Mouse (Mus musculus) liver, postnatal 0 days (tissue): ENCODE measurements around the gene Fzr1. TPM values are rescaled to one million over a fixed set of nuclear protein-coding genes. Genes with fewer than 3 reads are reported as not detected.

Experiments
- ATAC-seq: fragments of 200-750 bp; cut with Nextera tagmentation; 2 replicates; pipeline ENCODE4 v1.8.0; 2017; ENCODE audit warnings: mild to moderate bottlenecking, moderate library complexity
- DNase-seq: peaks from one replicate; pipeline ENCODE4 v3.0.0-alpha.2; 2016
- H3K27ac ChIP-seq: fragments of 300-500 bp; sonication (generic); 2 replicates; pipeline ENCODE4 v1.5.1; 2014; ENCODE audit warnings: antibody characterized with exemption, moderate library complexity, mild to moderate bottlenecking, low read depth
- H3K27me3 ChIP-seq: fragments of 300-500 bp; sonication (generic); 2 replicates; pipeline ENCODE4 v1.6.1; 2014; ENCODE audit warnings: low read length, control low read depth, mixed read lengths; ENCODE audit not compliant: insufficient read depth
- H3K36me3 ChIP-seq: fragments of 300-500 bp; sonication (generic); replicated peaks from 2 replicates; pipeline ENCODE4 v1.6.1; 2014; ENCODE audit warnings: mild to moderate bottlenecking, control low read depth, low read length, moderate library complexity, mixed read lengths; ENCODE audit not compliant: insufficient read depth
- H3K4me1 ChIP-seq: fragments of 300-500 bp; sonication (generic); 2 replicates; pipeline ENCODE4 v1.6.1; 2014; ENCODE audit warnings: antibody characterized with exemption, mild to moderate bottlenecking, control low read depth; ENCODE audit not compliant: insufficient read depth
- H3K4me2 ChIP-seq: fragments of 300-500 bp; sonication (generic); 2 replicates; pipeline ENCODE4 v1.6.1; 2014; ENCODE audit warnings: low read depth, mild to moderate bottlenecking, low read length, moderate library complexity, mixed read lengths
- H3K4me3 ChIP-seq: fragments of 300-500 bp; sonication (generic); 2 replicates; pipeline ENCODE4 v1.5.1; 2014; ENCODE audit warnings: low read depth, low read length
- H3K9ac ChIP-seq: fragments of 300-500 bp; sonication (generic); replicated peaks from 2 replicates; pipeline ENCODE4 v1.6.1; 2014; ENCODE audit warnings: mild to moderate bottlenecking, moderate library complexity
- H3K9me3 ChIP-seq: fragments of 300-500 bp; sonication (generic); 2 replicates; pipeline ENCODE4 v1.6.1; 2016; ENCODE audit warnings: mild to moderate bottlenecking, control low read depth, low read length, mixed read lengths
- CTCF ChIP-seq: sonication (generic); IDR thresholded peaks from 2 replicates; pipeline ENCODE4 v1.5.1; 2016; ENCODE audit warnings: antibody characterized with exemption, low read depth
- EP300 ChIP-seq: IDR thresholded peaks from 2 replicates; pipeline ENCODE4 v1.6.1; 2016; ENCODE audit warnings: antibody characterized with exemption, low read depth, mild to moderate bottlenecking
- WGBS: fragments of 180-500 bp; shearing (Covaris S2); extraction: QIAGEN DNeasy Blood & Tissue Kit; methylation state at CpG from one replicate; pipeline ENCODE4 v1.1.7; 2014; ENCODE audit not compliant: insufficient replicate concordance; 5-methylcytosine and 5-hydroxymethylcytosine counted together
- polyA plus RNA-seq: library from polyadenylated mRNA; unstranded; fragments of >200 nt; fragmentation: Nextera tagmentation; extraction: Ambion mirVana; gene quantifications from 2 replicates; pipeline ENCODE4 v1.2.1, GENCODE M21; 2015

Gene Fzr1
- polyA plus RNA-seq, 1 experiment from 2014 or later = 69.7 TPM

- TF ChIP-seq CTCF = no peak
- no peak for TF ChIP-seq EP300
- H3K27me3 ChIP-seq = peaks cover 10% of the 10 kb centered on the region; the same call in 1 of the 2 replicates
- H3K27ac ChIP-seq = no peak overlapping the region
- H3K4me2 ChIP-seq = no peak overlapping the region
- 60% methylated on average over 4 of the region's 4 CpGs for WGBS
- ATAC-seq = no peak
- no peak overlapping the region for H3K9ac ChIP-seq
- H3K36me3 ChIP-seq = 0 out of 2 replicates have a peak, but pooled peaks cover 2% of the 10 kb centered on the region
- no peaks in the 10 kb centered on the region for H3K9me3 ChIP-seq
- H3K4me3 ChIP-seq = no peak overlapping the region
- no peak for DNase-seq
- H3K4me1 ChIP-seq = peaks cover 32% of the 10 kb centered on the region
These were observed 42.9 kb upstream of the Fzr1 start for GRCm38 (mm10) chr10:81421041-81421796.

GRCm38 (mm10) chr10:81420191-81420767, 42.0 kb upstream of the Fzr1 start:
- Histone ChIP-seq H3K9ac (no peak overlapping the region), H3K4me1 (peaks cover 28% of the 10 kb centered on the region), H3K36me3 (0 out of 2 replicates have a peak, but pooled peaks cover 2% of the 10 kb centered on the region), H3K27me3 (peaks cover 3% of the 10 kb centered on the region; the same call in 1 of the 2 replicates), H3K4me2 (no peak overlapping the region), H3K9me3 (no peaks in the 10 kb centered on the region), H3K27ac (no peak overlapping the region), H3K4me3 (no peak overlapping the region)
- DNase-seq (peak; percentile 22), ATAC-seq (no peak)
- TF ChIP-seq EP300 = no peak
- TF ChIP-seq CTCF = no peak
- WGBS = 91% methylated on average over 40 of the region's 40 CpGs

- no peak overlapping the region for H3K27ac ChIP-seq
- ATAC-seq (no peak), DNase-seq (peak; percentile 13)
- no peak overlapping the region for H3K4me2 ChIP-seq
- TF ChIP-seq CTCF = no peak
- no peak for TF ChIP-seq EP300
- peaks cover 37% of the 10 kb centered on the region for H3K4me1 ChIP-seq
- H3K27me3 ChIP-seq = no peaks in the 10 kb centered on the region
- H3K9ac ChIP-seq = no peak overlapping the region
- H3K4me3 ChIP-seq = no peak overlapping the region
- H3K36me3 ChIP-seq = 0 out of 2 replicates have a peak, but pooled peaks cover 2% of the 10 kb centered on the region
- no peaks in the 10 kb centered on the region for H3K9me3 ChIP-seq
- WGBS = 84% methylated on average over 10 of the region's 10 CpGs
These were observed 41.0 kb upstream of the Fzr1 start for GRCm38 (mm10) chr10:81419111-81419928.

- no peak overlapping the region for H3K27ac ChIP-seq
- ATAC-seq = no peak
- no peaks in the 10 kb centered on the region for H3K9me3 ChIP-seq
- no peak overlapping the region for H3K4me3 ChIP-seq
- no peaks in the 10 kb centered on the region for H3K27me3 ChIP-seq
- H3K36me3 ChIP-seq = 0 out of 2 replicates have a peak, but pooled peaks cover 2% of the 10 kb centered on the region
- peaks cover 46% of the 10 kb centered on the region for H3K4me1 ChIP-seq
- H3K4me2 ChIP-seq = no peak overlapping the region
- DNase-seq = peak; percentile 15
- WGBS = 55% methylated on average over 11 of the region's 11 CpGs
- H3K9ac ChIP-seq = no peak overlapping the region
- no peak for TF ChIP-seq EP300
- TF ChIP-seq CTCF = no peak
These were observed 40.1 kb upstream of the Fzr1 start for GRCm38 (mm10) chr10:81418216-81419070.

- peak overlapping the region; percentile 53 for H3K4me2 ChIP-seq
- peak overlapping the region; percentile 17; the same call in 1 of the 2 replicates for H3K9ac ChIP-seq
- WGBS = 55% methylated on average over 12 of the region's 12 CpGs
- peaks cover 52% of the 10 kb centered on the region for H3K4me1 ChIP-seq
- no peaks in the 10 kb centered on the region for H3K27me3 ChIP-seq
- TF ChIP-seq CTCF (no peak), EP300 (no peak)
- H3K9me3 ChIP-seq = no peaks in the 10 kb centered on the region
- H3K4me3 ChIP-seq = peak overlapping the region; percentile 30
- DNase-seq = no peak
- no peak overlapping the region for H3K27ac ChIP-seq
- H3K36me3 ChIP-seq = peaks cover 2% of the 10 kb centered on the region; the same call in 1 of the 2 replicates
- no peak for ATAC-seq
These were observed 39.2 kb upstream of the Fzr1 start for GRCm38 (mm10) chr10:81417227-81418215.
